ENCODE assay signal across 11 mouse cellular contexts in the genomic region with DNA sequence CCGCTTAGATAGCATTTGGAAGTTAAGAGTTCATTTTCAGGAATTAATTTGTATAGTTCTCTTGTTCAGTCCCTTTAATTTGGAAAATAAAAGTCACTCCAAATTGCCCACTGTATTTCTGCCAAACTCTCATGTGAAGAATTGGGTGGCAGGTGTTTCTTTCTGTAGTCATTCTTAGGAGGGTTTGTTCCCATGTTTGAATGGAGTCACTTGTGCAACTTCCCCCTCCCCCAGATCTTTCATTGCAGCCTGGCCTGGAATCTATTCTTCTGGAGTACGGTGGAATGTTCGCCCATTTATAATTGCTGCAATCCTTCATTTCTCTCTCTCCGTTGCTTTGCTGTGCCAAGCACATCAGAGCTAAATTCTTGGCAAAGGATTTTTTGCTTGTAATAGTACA. TPM values are rescaled to one million over a fixed set of nuclear protein-coding genes. Genes with fewer than 3 reads are reported as not detected.
DNase-seq lines count a peak whose midpoint lies in the region; ATAC-seq lines count a peak whose summit lies in the region.
"Had no signal": no experiment of that assay in that cellular context is flagged by ENCODE, and none has a peak within 500 bp of the region (broad histone marks: within the 10 kb centered on the region; RNA-seq: fewer than 3 reads in every experiment).

No protein-coding gene starts in this region.

- no peak for ATAC-seq in embryonic facial prominence, embryonic 11.5 days (replicated peaks; ENCODE audit: insufficient number of reproducible peaks, low FRiP score, low TSS enrichment, low read depth)

- intact Hi-C loops in heart, postnatal 25 days (cut with DNase I), result no loop called here

- H3K4me2 ChIP-seq in embryonic facial prominence, embryonic 11.5 days (ENCODE audit: low read depth, low read length), result no peak overlapping the region
- H3K4me2 ChIP-seq: liver, embryonic 11.5 days had no signal

- H3K36me3 ChIP-seq in embryonic facial prominence, embryonic 11.5 days (replicated peaks; ENCODE audit: control insufficient read depth, insufficient read depth, low read depth, low read length), result no peaks in the 10 kb centered on the region
- no peaks in the 10 kb centered on the region for H3K36me3 ChIP-seq in embryonic facial prominence, embryonic 10.5 days (replicated peaks)

- no peak overlapping the region for H3K27ac ChIP-seq in embryonic facial prominence, embryonic 11.5 days (replicated peaks; ENCODE audit: low read depth, low read length)
- no peak overlapping the region for H3K27ac ChIP-seq in embryonic facial prominence, embryonic 10.5 days (replicated peaks)

- H3K4me1 ChIP-seq in embryonic facial prominence, embryonic 11.5 days (ENCODE audit: control insufficient read depth, insufficient read depth, low read length), result no peaks in the 10 kb centered on the region
- H3K4me1 ChIP-seq in embryonic facial prominence, embryonic 10.5 days, result peaks cover 7% of the 10 kb centered on the region; the same call in 1 of the 2 replicates

- H3K9me3 ChIP-seq in embryonic facial prominence, embryonic 11.5 days (replicated peaks; ENCODE audit: control insufficient read depth, low read length), result no peaks in the 10 kb centered on the region
- H3K9me3 ChIP-seq in embryonic facial prominence, embryonic 10.5 days, result no peaks in the 10 kb centered on the region

- WGBS in embryonic facial prominence, embryonic 11.5 days, result 43% methylated on average over 4 of the region's 4 CpGs
- 54% methylated on average over 4 of the region's 4 CpGs for WGBS in embryonic facial prominence, embryonic 10.5 days

- DNase-seq in embryonic facial prominence, embryonic 11.5 days (ENCODE audit: low spot score), result peak; percentile 39
- DNase-seq in embryonic facial prominence, embryonic 10.5 days (ENCODE audit: low spot score), result no peak
- DNase-seq in retina, adult 2 months (ENCODE audit: low read depth, low spot score), result peak; percentile 1
- DNase-seq in retina, embryonic 14.5 days (ENCODE audit: low spot score), result no peak
- DNase-seq in layer of hippocampus, postnatal 14 days (ENCODE audit: low spot score in 2 of 2), result peak; percentile 8 to 59
- DNase-seq in skeletal muscle tissue, adult 2 months (ENCODE audit: low read depth, low spot score), result peak; percentile 3
- DNase-seq in heart, postnatal 25 days (ENCODE audit: low spot score), result no peak
- no peak for DNase-seq in kidney, postnatal 14 days

- no peak overlapping the region for H3K4me3 ChIP-seq in embryonic facial prominence, embryonic 11.5 days (ENCODE audit: low read depth, low read length)
- no peak overlapping the region for H3K4me3 ChIP-seq in embryonic facial prominence, embryonic 10.5 days

- H3K9ac ChIP-seq in embryonic facial prominence, embryonic 11.5 days (replicated peaks; ENCODE audit: low read length), result no peak overlapping the region

- no peaks in the 10 kb centered on the region for H3K27me3 ChIP-seq in embryonic facial prominence, embryonic 11.5 days (ENCODE audit: control insufficient read depth, insufficient read depth, low read length)
- H3K27me3 ChIP-seq in embryonic facial prominence, embryonic 10.5 days (replicated peaks; ENCODE audit: low read depth, poor library complexity, severe bottlenecking), result no peaks in the 10 kb centered on the region

RNA-seq across cellular contexts. Expression of a gene that starts 10.2 kb away (rescaled TPM):
- not detected in 2 replicates for polyA plus RNA-seq in embryonic facial prominence, embryonic 11.5 days (2014; fragmentation: Nextera tagmentation; extraction: Ambion mirVana)
- polyA plus RNA-seq in embryonic facial prominence, embryonic 10.5 days (2016; fragmentation: Nextera tagmentation; extraction: Ambion mirVana), result not detected in 2 replicates
- not detected for total RNA-seq in layer of hippocampus, postnatal 14 days (2021)
- total RNA-seq in heart, postnatal 25 days (2021), result not detected
- polyA plus RNA-seq: heart, postnatal 0 days; liver, embryonic 11.5 days; urinary bladder, adult 2 months had no signal

Comparison
In these comparisons a context has a peak if more than half of its experiments do, and no peak if none do; other contexts are left out.
1. DNase-seq: peak in embryonic facial prominence, embryonic 11.5 days (single experiment), retina, adult 2 months (single experiment), layer of hippocampus, postnatal 14 days (2 of 2) and skeletal muscle tissue, adult 2 months (single experiment); none in embryonic facial prominence, embryonic 10.5 days (single experiment), retina, embryonic 14.5 days (single experiment), heart, postnatal 25 days (single experiment) and kidney, postnatal 14 days (single experiment).